Mouse (Mus musculus) heart, adult 11 months (tissue): ENCODE measurements around the gene Ccl12.
A peak's percentile ranks its signal among the peaks of the same experiment; 100 is the strongest.

Source experiments
- DNase-seq: peaks from one replicate; pipeline ENCODE4 v3.0.0; 2022

The Ccl12 gene

GRCm38 (mm10) chr11:82139492-82140094 lies 37.9 kb downstream of the Ccl12 start:
- peak; percentile 92 for DNase-seq
